22 mouse cellular contexts compared by ENCODE assay signal in genomic region chr17:31674426-31674825, GRCm38 (mm10). TPM values are rescaled to one million over a fixed set of nuclear protein-coding genes. Genes with fewer than 3 reads are reported as not detected.
"Had no signal": no experiment of that assay in that cellular context is flagged by ENCODE, and none has a peak within 500 bp of the region (broad histone marks: within the 10 kb centered on the region; RNA-seq: fewer than 3 reads in every experiment).

No protein-coding gene starts in this region.

- ATAC-seq: intestine, embryonic 15.5 days had no signal

- H3K27ac ChIP-seq: intestine, embryonic 15.5 days; limb, embryonic 10.5 days; liver, embryonic 15.5 days; midbrain, embryonic 10.5 days; neural tube, embryonic 15.5 days; stomach, embryonic 15.5 days had no signal

- H3K4me3 ChIP-seq: intestine, embryonic 15.5 days; limb, embryonic 10.5 days; liver, embryonic 15.5 days; midbrain, embryonic 10.5 days; myocyte; neural tube, embryonic 15.5 days; stomach, embryonic 15.5 days had no signal

- H3K4me1 ChIP-seq: intestine, embryonic 15.5 days; stomach, embryonic 15.5 days had no signal

- DNase-seq: kidney, adult 18-20 months; kidney, postnatal 10 days; kidney, postnatal 4 days; lung, embryonic 14.5 days; lung, postnatal 10 days; lung, postnatal 4 days; midbrain, embryonic 14.5 days; right cerebral cortex, postnatal 4 days; spleen, adult 18-20 months; thymus, adult 18-20 months; thymus, postnatal 14 days had no signal

RNA-seq across cellular contexts. Expression of gene Cryaa, which starts 3.2 kb away (rescaled TPM):
- total RNA-seq: megakaryocyte, adult 5-6 weeks had no signal
- polyA plus RNA-seq: kidney, embryonic 14.5 days; limb, embryonic 10.5 days; liver, embryonic 11.5 days; liver, embryonic 15.5 days; lung, embryonic 14.5 days; midbrain, embryonic 10.5 days; midbrain, embryonic 14.5 days; myocyte; neural tube, embryonic 11.5 days had no signal

RNA-seq across cellular contexts. Expression of gene Cbs, which starts 37.4 kb away (rescaled TPM):
- total RNA-seq: megakaryocyte, adult 5-6 weeks had no signal
